8 mouse cellular contexts compared by ENCODE assay signal in genomic region chr3:89089882-89090591, GRCm38 (mm10). TPM values are rescaled to one million over a fixed set of nuclear protein-coding genes. Genes with fewer than 3 reads are reported as not detected.
DNase-seq lines count a peak whose midpoint lies in the region; ATAC-seq and TF ChIP-seq lines count a peak whose summit lies in the region.

No protein-coding gene starts in this region.

- peak overlapping the region; percentile 26; the same call in 1 of the 2 replicates for H3K27ac ChIP-seq in bone marrow, adult 2 months (ENCODE audit: control insufficient read depth, insufficient read depth, low read depth, low read length, poor library complexity)
- H3K27ac ChIP-seq in embryonic facial prominence, embryonic 15.5 days (replicated peaks) = peak overlapping the region; percentile 90
- peak overlapping the region; percentile 94 for H3K27ac ChIP-seq in heart, adult 2 months
- peak overlapping the region; percentile 80 for H3K27ac ChIP-seq in limb, embryonic 12.5 days
- peak overlapping the region; percentile 56 for H3K27ac ChIP-seq in midbrain, embryonic 14.5 days (replicated peaks; ENCODE audit: low read depth, low read length)

- peak overlapping the region; percentile 100 for H3K4me2 ChIP-seq in embryonic facial prominence, embryonic 15.5 days (replicated peaks)
- H3K4me2 ChIP-seq in limb, embryonic 12.5 days = peak overlapping the region; percentile 100
- peak overlapping the region; percentile 80 for H3K4me2 ChIP-seq in midbrain, embryonic 14.5 days (ENCODE audit: low read length)

- peak; percentile 37; the same call in 1 of the 2 replicates for TF ChIP-seq EP300 in heart, adult 2 months (IDR thresholded peaks at IDR 0.05; ENCODE audit: insufficient read depth, low read depth, low read length)

- peak overlapping the region; percentile 59 for H3K9ac ChIP-seq in embryonic facial prominence, embryonic 15.5 days
- H3K9ac ChIP-seq in heart, adult 2 months (ENCODE audit: low read depth, low read length) = peak overlapping the region; percentile 79
- H3K9ac ChIP-seq in limb, embryonic 12.5 days (replicated peaks) = peak overlapping the region; percentile 76
- peak overlapping the region; percentile 84 for H3K9ac ChIP-seq in midbrain, embryonic 14.5 days (replicated peaks; ENCODE audit: low read length)

- DNase-seq in A20 (ENCODE audit: low read depth, low spot score) = peak; percentile 94
- peak; percentile 88 to 93 for DNase-seq in heart, adult 2 months
- DNase-seq in kidney, adult 8-10 months = peak; percentile 91 to 93
- DNase-seq in midbrain, embryonic 14.5 days = peak; percentile 88
- peak; percentile 72 to 86 for DNase-seq in spleen, postnatal 10 days (ENCODE audit: low spot score in 2 of 2)

- H3K27me3 ChIP-seq in embryonic facial prominence, embryonic 15.5 days = peaks cover 8% of the 10 kb centered on the region; the same call in 1 of the 2 replicates
- H3K27me3 ChIP-seq in heart, adult 2 months (ENCODE audit: control insufficient read depth, insufficient read depth, low read length) = no peaks in the 10 kb centered on the region
- H3K27me3 ChIP-seq in limb, embryonic 12.5 days = peaks cover 43% of the 10 kb centered on the region
- H3K27me3 ChIP-seq in midbrain, embryonic 14.5 days (ENCODE audit: control insufficient read depth, insufficient read depth, low read length) = 0 out of 2 replicates have a peak, but pooled peaks cover 4% of the 10 kb centered on the region

- H3K79me2 ChIP-seq in heart, adult 2 months (replicated peaks; ENCODE audit: control insufficient read depth, insufficient read depth, low read length) = no peaks in the 10 kb centered on the region

- under 1% methylated on average over 40 of the region's 40 CpGs for whole genome bisulfite sequencing in bone marrow, adult 2 months
- under 1% methylated on average over 39 of the region's 40 CpGs for WGBS in embryonic facial prominence, embryonic 15.5 days
- under 1% methylated on average over 39 of the region's 40 CpGs for WGBS in heart, adult 2 months
- WGBS in limb, embryonic 12.5 days = under 1% methylated on average over 39 of the region's 40 CpGs
- under 1% methylated on average over 40 of the region's 40 CpGs for WGBS in midbrain, embryonic 14.5 days

- H3K36me3 ChIP-seq in embryonic facial prominence, embryonic 15.5 days = peaks cover 21% of the 10 kb centered on the region
- H3K36me3 ChIP-seq in heart, adult 2 months (ENCODE audit: control insufficient read depth, insufficient read depth, low read length) = no peaks in the 10 kb centered on the region
- H3K36me3 ChIP-seq in limb, embryonic 12.5 days = peaks cover 22% of the 10 kb centered on the region
- peaks cover 52% of the 10 kb centered on the region for H3K36me3 ChIP-seq in midbrain, embryonic 14.5 days (ENCODE audit: control insufficient read depth, insufficient read depth, low read length)

- no peak for TF ChIP-seq CTCF in bone marrow, adult 2 months (IDR thresholded peaks at IDR 0.05; ENCODE audit: control insufficient read depth, insufficient read depth, low read length)
- TF ChIP-seq CTCF in heart, adult 2 months (IDR thresholded peaks at IDR 0.05) = no peak

- peak; percentile 68 for TF ChIP-seq POLR2A in bone marrow, adult 2 months (IDR thresholded peaks at IDR 0.05; ENCODE audit: borderline replicate concordance, control insufficient read depth, low read depth, low read length)
- TF ChIP-seq POLR2A in heart, adult 2 months (IDR thresholded peaks at IDR 0.05; ENCODE audit: insufficient read depth, low read depth, low read length) = no peak; the same call in none of the 2 replicates

- H3K4me3 ChIP-seq in bone marrow, adult 2 months (replicated peaks; ENCODE audit: control insufficient read depth, low read depth, low read length) = peak overlapping the region; percentile 67
- peak overlapping the region; percentile 70 for H3K4me3 ChIP-seq in embryonic facial prominence, embryonic 15.5 days (replicated peaks)
- peak overlapping the region; percentile 83 for H3K4me3 ChIP-seq in heart, adult 2 months
- peak overlapping the region; percentile 65 for H3K4me3 ChIP-seq in limb, embryonic 12.5 days (replicated peaks)
- H3K4me3 ChIP-seq in midbrain, embryonic 14.5 days (replicated peaks; ENCODE audit: low read depth, low read length) = peak overlapping the region; percentile 68

- peak; percentile 78 for ATAC-seq in embryonic facial prominence, embryonic 15.5 days (ENCODE audit: insufficient number of reproducible peaks, low FRiP score, low TSS enrichment, low read depth)
- ATAC-seq in limb, embryonic 12.5 days (ENCODE audit: insufficient number of reproducible peaks, insufficient read depth, low FRiP score, low TSS enrichment, low read depth) = peak; percentile 65
- ATAC-seq in midbrain, embryonic 14.5 days (ENCODE audit: low FRiP score, low TSS enrichment) = peak; percentile 70

- intact Hi-C loops in heart, adult 2 months (cut with DNase I) = loop anchor here (2.0 kb wide), 1 partner anchor 125 kb away; the partner anchor contains the start of gene Thbs3

- H3K9me3 ChIP-seq in embryonic facial prominence, embryonic 15.5 days (replicated peaks) = no peaks in the 10 kb centered on the region
- H3K9me3 ChIP-seq in limb, embryonic 12.5 days = no peaks in the 10 kb centered on the region
- no peaks in the 10 kb centered on the region for H3K9me3 ChIP-seq in midbrain, embryonic 14.5 days (ENCODE audit: control insufficient read depth, low read length)

- no peaks in the 10 kb centered on the region; the same call in 1 of the 2 replicates for H3K4me1 ChIP-seq in bone marrow, adult 2 months (ENCODE audit: control insufficient read depth, insufficient read depth, low read length)
- H3K4me1 ChIP-seq in embryonic facial prominence, embryonic 15.5 days = peaks cover 44% of the 10 kb centered on the region
- peaks cover 3% of the 10 kb centered on the region for H3K4me1 ChIP-seq in heart, adult 2 months (ENCODE audit: control insufficient read depth, insufficient read depth, low read length)
- H3K4me1 ChIP-seq in limb, embryonic 12.5 days (replicated peaks) = peaks cover 46% of the 10 kb centered on the region
- H3K4me1 ChIP-seq in midbrain, embryonic 14.5 days (ENCODE audit: control insufficient read depth, insufficient read depth, low read length) = peaks cover 16% of the 10 kb centered on the region; the same call in 1 of the 2 replicates

RNA-seq across cellular contexts. Expression of gene Rusc1, which starts 3.1 kb away (rescaled TPM):
- polyA plus RNA-seq in bone marrow, adult 2 months (2011; ENCODE audit: insufficient read depth, insufficient read length, low replicate concordance, missing spikeins) = 14.5 and 17.1 TPM in 2 replicates
- 25.7 and 28.0 TPM in 2 replicates for polyA plus RNA-seq in embryonic facial prominence, embryonic 15.5 days (2015; fragmentation: Nextera tagmentation; extraction: Ambion mirVana)
- 10 to 100 TPM; 26.4 to 30.9 TPM for total RNA-seq in heart, adult 2 months (2021)
- 38.8 and 50.4 TPM in 2 replicates for polyA plus RNA-seq in heart, adult 2 months (2012; rRNA removed)
- polyA plus RNA-seq in limb, embryonic 12.5 days (2016; fragmentation: Nextera tagmentation; extraction: Ambion mirVana) = 23.4 and 23.7 TPM in 2 replicates
- polyA plus RNA-seq in midbrain, embryonic 14.5 days (2014; fragmentation: Nextera tagmentation; extraction: Ambion mirVana) = 90.1 and 107 TPM in 2 replicates

RNA-seq across cellular contexts. Expression of gene Gm43738, which starts 10.9 kb away (rescaled TPM):
- polyA plus RNA-seq in bone marrow, adult 2 months (2011; ENCODE audit: insufficient read depth, insufficient read length, low replicate concordance, missing spikeins) = not detected in 2 replicates
- not detected in 2 replicates for polyA plus RNA-seq in embryonic facial prominence, embryonic 15.5 days (2015; fragmentation: Nextera tagmentation; extraction: Ambion mirVana)
- total RNA-seq in heart, adult 2 months (2021) = not detected
- polyA plus RNA-seq in heart, adult 2 months (2012; rRNA removed) = not detected in 2 replicates
- polyA plus RNA-seq in limb, embryonic 12.5 days (2016; fragmentation: Nextera tagmentation; extraction: Ambion mirVana) = 0.14 TPM in 1 of 2 replicates, not detected in the other
- polyA plus RNA-seq in midbrain, embryonic 14.5 days (2014; fragmentation: Nextera tagmentation; extraction: Ambion mirVana) = not detected in 2 replicates

RNA-seq across cellular contexts. Expression of gene Fdps, which starts 11.7 kb away (rescaled TPM):
- 21.7 and 30.3 TPM in 2 replicates for polyA plus RNA-seq in bone marrow, adult 2 months (2011; ENCODE audit: insufficient read depth, insufficient read length, low replicate concordance, missing spikeins)
- polyA plus RNA-seq in embryonic facial prominence, embryonic 15.5 days (2015; fragmentation: Nextera tagmentation; extraction: Ambion mirVana) = 239 and 242 TPM in 2 replicates
- 10 to 100 TPM; 20.8 to 21.1 TPM for total RNA-seq in heart, adult 2 months (2021)
- polyA plus RNA-seq in heart, adult 2 months (2012; rRNA removed) = 22.5 and 29.6 TPM in 2 replicates
- 247 and 249 TPM in 2 replicates for polyA plus RNA-seq in limb, embryonic 12.5 days (2016; fragmentation: Nextera tagmentation; extraction: Ambion mirVana)
- 364 and 475 TPM in 2 replicates for polyA plus RNA-seq in midbrain, embryonic 14.5 days (2014; fragmentation: Nextera tagmentation; extraction: Ambion mirVana)

RNA-seq across cellular contexts. Expression of gene Pklr, which starts 45.9 kb away (rescaled TPM):
- 14.3 and 16.0 TPM in 2 replicates for polyA plus RNA-seq in bone marrow, adult 2 months (2011; ENCODE audit: insufficient read depth, insufficient read length, low replicate concordance, missing spikeins)
- polyA plus RNA-seq in embryonic facial prominence, embryonic 15.5 days (2015; fragmentation: Nextera tagmentation; extraction: Ambion mirVana) = 0.15 TPM in 1 of 2 replicates, not detected in the other
- total RNA-seq in heart, adult 2 months (2021) = not detected
- polyA plus RNA-seq in heart, adult 2 months (2012; rRNA removed) = 0.06 TPM in 1 of 2 replicates, not detected in the other
- 0.24 and 0.36 TPM in 2 replicates for polyA plus RNA-seq in limb, embryonic 12.5 days (2016; fragmentation: Nextera tagmentation; extraction: Ambion mirVana)
- 0.07 and 0.29 TPM in 2 replicates for polyA plus RNA-seq in midbrain, embryonic 14.5 days (2014; fragmentation: Nextera tagmentation; extraction: Ambion mirVana)

Comparison
In these comparisons a context has a peak if more than half of its experiments do, and no peak if none do; other contexts are left out.
1. Peak in every context shown above with its lines: DNase-seq, ATAC-seq, H3K4me3 ChIP-seq and H3K27ac ChIP-seq.
2. H3K27ac ChIP-seq: peak in every context shown above with its lines; median percentile 94 in heart, adult 2 months; 90 in embryonic facial prominence, embryonic 15.5 days; 80 in limb, embryonic 12.5 days; 56 in midbrain, embryonic 14.5 days; 26 in bone marrow, adult 2 months.